Mouse (Mus musculus): ENCODE results near the gene Ep300.

DNA sequence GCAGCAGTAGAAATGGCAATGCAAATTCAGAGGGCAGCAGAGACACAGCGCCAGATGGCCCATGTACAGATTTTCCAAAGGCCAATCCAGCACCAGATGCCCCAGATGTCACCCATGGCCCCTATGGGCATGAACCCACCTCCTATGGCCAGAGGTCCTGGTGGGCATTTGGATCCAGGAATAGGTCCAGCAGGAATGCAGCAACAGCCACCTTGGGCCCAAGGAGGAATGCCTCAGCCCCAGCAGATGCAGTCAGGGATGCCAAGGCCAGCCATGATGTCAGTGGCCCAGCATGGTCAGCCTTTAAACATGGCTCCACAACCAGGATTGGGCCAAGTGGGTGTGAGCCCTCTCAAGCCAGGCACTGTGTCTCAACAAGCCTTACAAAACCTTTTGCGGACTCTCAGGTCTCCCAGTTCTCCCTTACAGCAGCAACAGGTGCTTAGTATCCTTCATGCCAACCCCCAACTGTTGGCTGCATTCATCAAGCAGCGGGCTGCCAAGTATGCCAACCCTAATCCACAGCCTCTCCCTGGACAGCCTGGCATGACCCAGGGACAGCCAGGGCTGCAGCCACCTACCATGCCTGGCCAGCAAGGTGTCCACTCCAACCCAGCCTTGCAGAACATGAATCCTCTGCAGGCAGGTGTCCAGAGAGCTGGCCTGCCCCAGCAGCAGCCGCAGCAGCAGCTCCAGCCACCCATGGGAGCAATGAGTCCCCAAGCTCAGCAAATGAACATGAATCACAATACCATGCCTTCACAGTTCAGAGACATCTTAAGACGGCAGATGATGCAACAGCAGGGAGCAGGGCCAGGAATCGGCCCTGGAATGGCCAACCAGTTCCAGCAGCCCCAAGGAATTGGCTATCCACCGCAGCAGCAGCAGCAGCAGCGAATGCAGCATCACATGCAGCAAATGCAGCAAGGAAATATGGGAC, 64.6 kb downstream of the Ep300 start:
- TF ChIP-seq POLR2A (IDR thresholded peaks at IDR 0.05; ENCODE audit: extremely low read depth, insufficient read depth, low read length) (no peak), CTCF (IDR thresholded peaks at IDR 0.05; ENCODE audit: low read depth, low read length) (no peak)
